Mouse (Mus musculus) stomach, embryonic 15.5 days (tissue): ENCODE data around the gene Foxn2. TPM values are rescaled to one million over a fixed set of nuclear protein-coding genes. Genes with fewer than 3 reads are reported as not detected.

Source experiments
- ATAC-seq: fragments of 200-750 bp; cut with Nextera tagmentation; 2 replicates; pipeline ENCODE4 v1.8.0; 2017; ENCODE audit warnings: low read depth, moderate number of reproducible peaks, moderate TSS enrichment; ENCODE audit not compliant: insufficient read depth, low FRiP score
- H3K27ac ChIP-seq: fragments of 300-500 bp; sonication (generic); 2 replicates; pipeline ENCODE4 v1.5.1; 2015; ENCODE audit warnings: mild to moderate bottlenecking, inconsistent platforms
- H3K27me3 ChIP-seq: fragments of 300-500 bp; sonication (generic); replicated peaks from 2 replicates; pipeline ENCODE4 v1.6.1; 2015; ENCODE audit warnings: inconsistent platforms
- H3K36me3 ChIP-seq: fragments of 300-500 bp; sonication (generic); 2 replicates; pipeline ENCODE4 v1.6.1; 2015; ENCODE audit warnings: inconsistent platforms
- H3K4me1 ChIP-seq: fragments of 300-500 bp; sonication (generic); 2 replicates; pipeline ENCODE4 v1.6.1; 2015; ENCODE audit warnings: inconsistent platforms
- H3K4me2 ChIP-seq: fragments of 300-500 bp; sonication (generic); 2 replicates; pipeline ENCODE4 v1.6.1; 2015; ENCODE audit warnings: mild to moderate bottlenecking, inconsistent platforms
- H3K4me3 ChIP-seq: fragments of 300-500 bp; sonication (generic); replicated peaks from 2 replicates; pipeline ENCODE4 v1.5.1; 2015; ENCODE audit warnings: inconsistent platforms
- H3K9ac ChIP-seq: fragments of 300-500 bp; sonication (generic); 2 replicates; pipeline ENCODE4 v1.6.1; 2015; ENCODE audit warnings: inconsistent platforms
- H3K9me3 ChIP-seq: fragments of 300-500 bp; sonication (generic); 2 replicates; pipeline ENCODE4 v1.6.1; 2016; ENCODE audit warnings: inconsistent platforms
- WGBS: fragments of 180-500 bp; shearing (Covaris S2); methylation state at CpG from one replicate; pipeline ENCODE4 v1.1.7; 2015; 5-methylcytosine and 5-hydroxymethylcytosine counted together
- polyA plus RNA-seq: library from polyadenylated mRNA; unstranded; fragments of >200 nt; fragmentation: Nextera tagmentation; extraction: Ambion mirVana; gene quantifications from 2 replicates; pipeline ENCODE4 v1.2.1, GENCODE M21; 2015

The Foxn2 gene
- polyA plus RNA-seq, 1 experiment from 2014 or later: 16.8 TPM

- H3K4me2 ChIP-seq: no peak overlapping the region
- no peaks in the 10 kb centered on the region for H3K27me3 ChIP-seq
- peaks cover 5% of the 10 kb centered on the region; the same call in 1 of the 2 replicates for H3K36me3 ChIP-seq
- H3K4me3 ChIP-seq: no peak overlapping the region
- no peak overlapping the region for H3K9ac ChIP-seq
- 85% methylated on average over 10 of the region's 10 CpGs for WGBS
- no peaks in the 10 kb centered on the region for H3K9me3 ChIP-seq
- H3K4me1 ChIP-seq: no peaks in the 10 kb centered on the region
- no peak for ATAC-seq
- no peak overlapping the region for H3K27ac ChIP-seq
Observed at GRCm38 (mm10) chr17:88480369-88480768, 39.9 kb downstream of the Foxn2 start.

GRCm38 (mm10) chr17:88481062-88481461 is 40.6 kb downstream of the Foxn2 start:
- Histone ChIP-seq H3K27me3 (no peaks in the 10 kb centered on the region), H3K36me3 (peaks cover 5% of the 10 kb centered on the region; the same call in 1 of the 2 replicates), H3K4me2 (no peak overlapping the region), H3K4me3 (no peak overlapping the region), H3K27ac (no peak overlapping the region), H3K9ac (no peak overlapping the region), H3K9me3 (no peaks in the 10 kb centered on the region), H3K4me1 (no peaks in the 10 kb centered on the region)
- no peak for ATAC-seq
- WGBS: 77% methylated on average over 2 of the region's 2 CpGs

- WGBS: 89% methylated on average over 3 of the region's 3 CpGs
- no peak for ATAC-seq
- no peaks in the 10 kb centered on the region for H3K4me1 ChIP-seq
- H3K36me3 ChIP-seq: peaks cover 8% of the 10 kb centered on the region; the same call in 1 of the 2 replicates
- H3K9ac ChIP-seq: no peak overlapping the region
- H3K27me3 ChIP-seq: no peaks in the 10 kb centered on the region
- H3K9me3 ChIP-seq: no peaks in the 10 kb centered on the region
- no peak overlapping the region for H3K27ac ChIP-seq
- H3K4me3 ChIP-seq: no peak overlapping the region
- H3K4me2 ChIP-seq: no peak overlapping the region
Observed at GRCm38 (mm10) chr17:88481587-88481986, 41.1 kb downstream of the Foxn2 start.

GRCm38 (mm10) chr17:88484539-88484938 is 44.0 kb downstream of the Foxn2 start:
- no peak overlapping the region for H3K9ac ChIP-seq
- no peak for ATAC-seq
- no peaks in the 10 kb centered on the region for H3K4me1 ChIP-seq
- no peak overlapping the region for H3K4me2 ChIP-seq
- H3K27me3 ChIP-seq: no peaks in the 10 kb centered on the region
- 83% methylated on average over 11 of the region's 11 CpGs for WGBS
- no peak overlapping the region for H3K27ac ChIP-seq
- 0 out of 2 replicates have a peak, but pooled peaks cover 7% of the 10 kb centered on the region for H3K36me3 ChIP-seq
- no peak overlapping the region for H3K4me3 ChIP-seq
- H3K9me3 ChIP-seq: no peaks in the 10 kb centered on the region

- 84% methylated on average over 1 of the region's 1 CpGs for WGBS
- no peak for ATAC-seq
- H3K4me1 ChIP-seq: no peaks in the 10 kb centered on the region
Observed at GRCm38 (mm10) chr17:88484951-88485350, 44.4 kb downstream of the Foxn2 start.

GRCm38 (mm10) chr17:88490546-88490945 is 50.0 kb downstream of the Foxn2 start:
- peaks cover 9% of the 10 kb centered on the region; the same call in 1 of the 2 replicates for H3K36me3 ChIP-seq
- no peaks in the 10 kb centered on the region for H3K9me3 ChIP-seq
- no peak overlapping the region for H3K4me3 ChIP-seq
- ATAC-seq: no peak
- H3K4me2 ChIP-seq: no peak overlapping the region
- no peaks in the 10 kb centered on the region for H3K27me3 ChIP-seq
- no peak overlapping the region for H3K9ac ChIP-seq
- H3K4me1 ChIP-seq: no peaks in the 10 kb centered on the region
- H3K27ac ChIP-seq: no peak overlapping the region
- WGBS: 91% methylated on average over 10 of the region's 10 CpGs

More at GRCm38 (mm10) chr17:88484951-88485350, 44.4 kb downstream of the Foxn2 start:
- Histone ChIP-seq H3K9me3 (no peaks in the 10 kb centered on the region), H3K9ac (no peak overlapping the region), H3K27me3 (no peaks in the 10 kb centered on the region), H3K36me3 (0 out of 2 replicates have a peak, but pooled peaks cover 7% of the 10 kb centered on the region), H3K4me3 (no peak overlapping the region), H3K27ac (no peak overlapping the region), H3K4me2 (no peak overlapping the region)

GRCm38 (mm10) chr17:88491366-88492106 is 51.0 kb downstream of the Foxn2 start:
- Histone ChIP-seq H3K27me3 (no peaks in the 10 kb centered on the region), H3K36me3 (peaks cover 6% of the 10 kb centered on the region; the same call in 1 of the 2 replicates), H3K4me2 (no peak overlapping the region), H3K4me1 (no peaks in the 10 kb centered on the region), H3K9ac (no peak overlapping the region), H3K9me3 (no peaks in the 10 kb centered on the region), H3K4me3 (no peak overlapping the region), H3K27ac (no peak overlapping the region)
- no peak for ATAC-seq
- 93% methylated on average over 13 of the region's 13 CpGs for whole genome bisulfite sequencing

- Histone ChIP-seq H3K27ac (no peak overlapping the region), H3K9ac (no peak overlapping the region), H3K36me3 (peaks cover 4% of the 10 kb centered on the region; the same call in 1 of the 2 replicates), H3K9me3 (no peaks in the 10 kb centered on the region), H3K4me1 (no peaks in the 10 kb centered on the region), H3K4me3 (no peak overlapping the region), H3K4me2 (no peak overlapping the region), H3K27me3 (no peaks in the 10 kb centered on the region)
- ATAC-seq: no peak
- 96% methylated on average over 5 of the region's 5 CpGs for WGBS
Observed at GRCm38 (mm10) chr17:88492107-88492460, 51.6 kb downstream of the Foxn2 start.

- Histone ChIP-seq H3K4me1 (no peaks in the 10 kb centered on the region), H3K4me2 (no peak overlapping the region), H3K9me3 (no peaks in the 10 kb centered on the region), H3K27me3 (no peaks in the 10 kb centered on the region), H3K4me3 (no peak overlapping the region), H3K9ac (no peak overlapping the region), H3K27ac (no peak overlapping the region), H3K36me3 (peaks cover 4% of the 10 kb centered on the region; the same call in 1 of the 2 replicates)
- no peak for ATAC-seq
- WGBS: 81% methylated on average over 9 of the region's 9 CpGs
Observed at GRCm38 (mm10) chr17:88493551-88493950, 53.0 kb downstream of the Foxn2 start.

- Histone ChIP-seq H3K4me1 (no peaks in the 10 kb centered on the region), H3K27me3 (no peaks in the 10 kb centered on the region), H3K4me3 (no peak overlapping the region), H3K36me3 (peaks cover 4% of the 10 kb centered on the region; the same call in 1 of the 2 replicates), H3K9me3 (no peaks in the 10 kb centered on the region), H3K4me2 (no peak overlapping the region), H3K27ac (no peak overlapping the region), H3K9ac (no peak overlapping the region)
- WGBS: 75% methylated on average over 14 of the region's 14 CpGs
- ATAC-seq: no peak
Observed at GRCm38 (mm10) chr17:88494121-88494771, 53.7 kb downstream of the Foxn2 start.

- WGBS: 74% methylated on average over 10 of the region's 10 CpGs
- Histone ChIP-seq H3K9ac (no peak overlapping the region), H3K4me2 (no peak overlapping the region), H3K9me3 (no peaks in the 10 kb centered on the region), H3K27ac (no peak overlapping the region), H3K36me3 (peaks cover 4% of the 10 kb centered on the region; the same call in 1 of the 2 replicates), H3K27me3 (no peaks in the 10 kb centered on the region), H3K4me1 (no peaks in the 10 kb centered on the region), H3K4me3 (no peak overlapping the region)
- ATAC-seq: no peak
Observed at GRCm38 (mm10) chr17:88494772-88495132, 54.2 kb downstream of the Foxn2 start.

- H3K4me1 ChIP-seq: no peaks in the 10 kb centered on the region
- no peak overlapping the region for H3K9ac ChIP-seq
- 89% methylated on average over 5 of the region's 5 CpGs for WGBS
- no peak overlapping the region for H3K4me2 ChIP-seq
- H3K36me3 ChIP-seq: no peaks in the 10 kb centered on the region
- no peak overlapping the region for H3K27ac ChIP-seq
- no peak overlapping the region for H3K4me3 ChIP-seq
- H3K27me3 ChIP-seq: no peaks in the 10 kb centered on the region
- no peaks in the 10 kb centered on the region for H3K9me3 ChIP-seq
- ATAC-seq: no peak
Observed at GRCm38 (mm10) chr17:88498090-88498682, 57.7 kb downstream of the Foxn2 start.
